Mouse (Mus musculus) ES-E14 (cell line): Measurements from ENCODE around the gene Tmem273. TPM values are rescaled to one million over a fixed set of nuclear protein-coding genes. Genes with fewer than 3 reads are reported as not detected.

Experiments
- DNase-seq: peaks from one replicate; pipeline ENCODE4 v3.0.0-alpha.2; 2013; ENCODE audit warnings: low read depth, low spot score
- H3K27ac ChIP-seq: 2 replicates; pipeline ENCODE4 v1.5.1; 2012; ENCODE audit warnings: low read depth, mild to moderate bottlenecking, low read length, moderate library complexity, mixed read lengths; ENCODE audit not compliant: poor library complexity, insufficient read depth, severe bottlenecking
- H3K36me3 ChIP-seq: 2 replicates; pipeline ENCODE4 v1.6.1; 2012; ENCODE audit warnings: mild to moderate bottlenecking, low read length, moderate library complexity, mixed read lengths; ENCODE audit not compliant: control insufficient read depth, poor library complexity, insufficient read depth, severe bottlenecking
- H3K4me1 ChIP-seq, 2 experiments: fragments of 150-350 bp in 1 of 2; sonication (generic) in 1 of 2; 2 replicates each; pipeline ENCODE4 v1.6.1; 2012; ENCODE audit warnings: low read length in 2 of 2, mild to moderate bottlenecking in 1 of 2, mixed read lengths in 1 of 2; ENCODE audit not compliant: control insufficient read depth in 2 of 2, insufficient read depth in 2 of 2, poor library complexity in 1 of 2
- H3K4me3 ChIP-seq, 2 experiments: fragments of 150-350 bp in 1 of 2; sonication (generic) in 1 of 2; 2 replicates each; pipeline ENCODE4 v1.5.1; 2012; ENCODE audit warnings: low read length in 2 of 2, low read depth in 1 of 2, mild to moderate bottlenecking in 1 of 2, mixed read lengths in 1 of 2; ENCODE audit not compliant: insufficient read depth in 1 of 2, poor library complexity in 1 of 2, severe bottlenecking in 1 of 2
- H3K9ac ChIP-seq: 2 replicates; pipeline ENCODE4 v1.6.1; 2012; ENCODE audit warnings: low read depth, mild to moderate bottlenecking, low read length, mixed read lengths; ENCODE audit not compliant: poor library complexity, insufficient read depth, severe bottlenecking
- H3K9me3 ChIP-seq: fragments of 150-350 bp; sonication (generic); 2 replicates; pipeline ENCODE4 v1.6.1; 2012; ENCODE audit warnings: low read depth, mild to moderate bottlenecking, low read length; ENCODE audit not compliant: control insufficient read depth, insufficient read depth
- CHD2 ChIP-seq: IDR thresholded peaks from 2 replicates; pipeline ENCODE4 v1.6.1; 2014; ENCODE audit warnings: mild to moderate bottlenecking, low read depth, low read length, inconsistent platforms
- HCFC1 ChIP-seq: IDR thresholded peaks from 2 replicates; pipeline ENCODE4 v1.6.1; 2012; ENCODE audit warnings: low read length, inconsistent platforms, borderline replicate concordance; ENCODE audit not compliant: insufficient read depth
- MAFK ChIP-seq: IDR thresholded peaks from 2 replicates; pipeline ENCODE4 v1.6.1; 2014; ENCODE audit warnings: mild to moderate bottlenecking, low read depth, low read length, inconsistent platforms; ENCODE audit not compliant: insufficient read depth
- ZC3H11A ChIP-seq: IDR thresholded peaks from 2 replicates; pipeline ENCODE4 v1.6.1; 2012; ENCODE audit warnings: low read depth, mild to moderate bottlenecking, inconsistent platforms, low read length, borderline replicate concordance
- ZNF384 ChIP-seq: IDR thresholded peaks from 2 replicates; pipeline ENCODE4 v1.6.1; 2012; ENCODE audit warnings: low read depth, low read length, inconsistent platforms
- in situ Hi-C, 2 experiments: fragments of 600-800 bp; cut with MboI; formaldehyde crosslinking; loops; one replicate each; pipeline ENCODE4 v1.15.1; 2025; ENCODE audit warnings: low sequenced_read_pairs in 2 of 2, inconsistent platforms in 1 of 2; ENCODE audit not compliant: unreplicated experiment in 2 of 2
- total RNA-seq: library from RNA; depleted of rRNA; stranded (reverse); fragments of 300-350 nt; gene quantifications from 2 replicates; pipeline ENCODE4 v1.2.3, GENCODE M21; 2012; rRNA removed

Gene Tmem273
- not detected in 2 replicates for total RNA-seq

GRCm38 (mm10) chr14:32785556-32786130 lies at the start of gene Tmem273:
Gene Tmem273, plus strand, starts transcription at chr14:32785963.
- DNase-seq: no peak
- Histone ChIP-seq H3K9ac (no peak within 1 kb of the TSS), H3K4me1 (no peaks in the 10 kb centered on the region), H3K4me3 (no peak within 1 kb of the TSS), H3K27ac (no peak within 1 kb of the TSS), H3K36me3 (no peaks in the 10 kb centered on the region), H3K9me3 (no peaks in the 10 kb centered on the region)
- in situ Hi-C loops: no loop called here
- TF ChIP-seq ZNF384 (no peak), HCFC1 (no peak), MAFK (no peak), CHD2 (no peak), ZC3H11A (no peak)

- DNase-seq: no peak
- Histone ChIP-seq H3K4me1 (no peaks in the 10 kb centered on the region), H3K9me3 (no peaks in the 10 kb centered on the region), H3K36me3 (no peaks in the 10 kb centered on the region), H3K27ac (no peak overlapping the region), H3K9ac (no peak overlapping the region), H3K4me3 (no peak overlapping the region)
- in situ Hi-C loops: no loop called here
- TF ChIP-seq MAFK (no peak), CHD2 (no peak), ZNF384 (no peak), HCFC1 (no peak), ZC3H11A (no peak)
These were observed 49.2 kb upstream of the Tmem273 start for GRCm38 (mm10) chr14:32736561-32736960.

GRCm38 (mm10) chr14:32738586-32738985 lies 47.2 kb upstream of the Tmem273 start:
- TF ChIP-seq MAFK: no peak
- TF ChIP-seq ZNF384: no peak
- DNase-seq: no peak
- no peaks in the 10 kb centered on the region for H3K4me1 ChIP-seq
- H3K27ac ChIP-seq: no peak overlapping the region
- in situ Hi-C loops: no loop called here
- H3K9ac ChIP-seq: no peak overlapping the region
- H3K4me3 ChIP-seq: no peak overlapping the region
- no peaks in the 10 kb centered on the region for H3K36me3 ChIP-seq
- no peaks in the 10 kb centered on the region for H3K9me3 ChIP-seq

- in situ Hi-C loops: no loop called here
- no peaks in the 10 kb centered on the region for H3K4me1 ChIP-seq
- DNase-seq: no peak
- TF ChIP-seq ZNF384 (no peak), MAFK (no peak), CHD2 (no peak), ZC3H11A (no peak), HCFC1 (no peak)
- H3K9me3 ChIP-seq: no peaks in the 10 kb centered on the region
- no peak overlapping the region for H3K27ac ChIP-seq
- no peak overlapping the region for H3K4me3 ChIP-seq
- H3K36me3 ChIP-seq: no peaks in the 10 kb centered on the region
- no peak overlapping the region for H3K9ac ChIP-seq
These were observed 37.2 kb upstream of the Tmem273 start for GRCm38 (mm10) chr14:32748519-32748918.

GRCm38 (mm10) chr14:32750727-32751126 lies 35.0 kb upstream of the Tmem273 start:
- in situ Hi-C loops: no loop called here

More at GRCm38 (mm10) chr14:32750727-32751126, 35.0 kb upstream of the Tmem273 start:
- H3K4me1 ChIP-seq: no peaks in the 10 kb centered on the region
- TF ChIP-seq CHD2 (peak; percentile 81), ZC3H11A (no peak)
- no peak overlapping the region for H3K9ac ChIP-seq
- no peak overlapping the region for H3K4me3 ChIP-seq
- no peaks in the 10 kb centered on the region for H3K9me3 ChIP-seq
- no peak for DNase-seq
- H3K36me3 ChIP-seq: no peaks in the 10 kb centered on the region
- no peak overlapping the region for H3K27ac ChIP-seq
